Mouse (Mus musculus) testis, adult 2 months (tissue): ENCODE results near the gene Rnd2.

Experiments
- CTCF ChIP-seq: fragments of 200-500 bp; IDR thresholded peaks from 2 replicates; pipeline ENCODE4 v1.5.1; 2012; ENCODE audit warnings: low read depth, mild to moderate bottlenecking, inconsistent platforms, low read length, moderate library complexity; ENCODE audit not compliant: control insufficient read depth, insufficient read depth, insufficient replicate concordance
- POLR2A ChIP-seq: fragments of 200-500 bp; IDR thresholded peaks from 2 replicates; pipeline ENCODE4 v1.6.1; 2012; ENCODE audit warnings: low read depth, mild to moderate bottlenecking, inconsistent platforms, low read length, moderate library complexity; ENCODE audit not compliant: control insufficient read depth

GRCm38 (mm10) chr11:101469155-101469554, 4.4 kb downstream of the Rnd2 start:
- no peak for TF ChIP-seq CTCF
- no peak for TF ChIP-seq POLR2A
